In genomic region chr15:37165887-37166507, GRCm38 (mm10) we compare ENCODE assay signal across 7 mouse cellular contexts.
DNase-seq lines count a peak whose midpoint lies in the region; ATAC-seq lines count a peak whose summit lies in the region.

No protein-coding gene starts in this region.

- peak overlapping the region; percentile 21; the same call in 1 of the 2 replicates for H3K9ac ChIP-seq in heart, embryonic 14.5 days (ENCODE audit: low read length)
- no peak overlapping the region for H3K9ac ChIP-seq in stomach, embryonic 15.5 days

- peak overlapping the region; percentile 60 for H3K4me2 ChIP-seq in heart, embryonic 14.5 days (ENCODE audit: low read length)
- peak overlapping the region; percentile 36 for H3K4me2 ChIP-seq in stomach, embryonic 15.5 days

- 9% methylated on average over 12 of the region's 12 CpGs for WGBS in heart, embryonic 14.5 days
- WGBS in limb, embryonic 10.5 days: 17% methylated on average over 12 of the region's 12 CpGs
- 20% methylated on average over 12 of the region's 12 CpGs for WGBS in stomach, embryonic 15.5 days
- WGBS in midbrain, embryonic 10.5 days: 33% methylated on average over 12 of the region's 12 CpGs

- peaks cover 6% of the 10 kb centered on the region for H3K9me3 ChIP-seq in megakaryocyte, embryonic 14.5 days
- no peaks in the 10 kb centered on the region for H3K9me3 ChIP-seq in heart, embryonic 14.5 days (ENCODE audit: control insufficient read depth, low read length)
- H3K9me3 ChIP-seq in limb, embryonic 10.5 days (replicated peaks): no peaks in the 10 kb centered on the region
- H3K9me3 ChIP-seq in stomach, embryonic 15.5 days: no peaks in the 10 kb centered on the region
- H3K9me3 ChIP-seq in midbrain, embryonic 10.5 days (replicated peaks): no peaks in the 10 kb centered on the region; the same call in 1 of the 2 replicates

- peaks cover 19% of the 10 kb centered on the region for H3K27me3 ChIP-seq in megakaryocyte, embryonic 14.5 days (replicated peaks)
- no peaks in the 10 kb centered on the region for H3K27me3 ChIP-seq in heart, embryonic 14.5 days (ENCODE audit: control insufficient read depth, insufficient read depth, low read length)
- H3K27me3 ChIP-seq in limb, embryonic 10.5 days (ENCODE audit: low read depth, poor library complexity, severe bottlenecking): peaks cover 8% of the 10 kb centered on the region; the same call in 1 of the 2 replicates
- H3K27me3 ChIP-seq in stomach, embryonic 15.5 days (replicated peaks): no peaks in the 10 kb centered on the region
- peaks cover 12% of the 10 kb centered on the region; the same call in 1 of the 2 replicates for H3K27me3 ChIP-seq in midbrain, embryonic 10.5 days (ENCODE audit: low read depth, poor library complexity, severe bottlenecking)

- no peaks in the 10 kb centered on the region for H3K36me3 ChIP-seq in megakaryocyte, embryonic 14.5 days (replicated peaks; ENCODE audit: low read length)
- no peaks in the 10 kb centered on the region for H3K36me3 ChIP-seq in heart, embryonic 14.5 days (ENCODE audit: control insufficient read depth, insufficient read depth, low read length)
- H3K36me3 ChIP-seq in limb, embryonic 10.5 days: no peaks in the 10 kb centered on the region
- H3K36me3 ChIP-seq in stomach, embryonic 15.5 days: no peaks in the 10 kb centered on the region
- no peaks in the 10 kb centered on the region for H3K36me3 ChIP-seq in midbrain, embryonic 10.5 days

- DNase-seq in limb, embryonic 10.5 days (ENCODE audit: low spot score): peak; percentile 33
- DNase-seq in urinary bladder, postnatal 10 days (ENCODE audit: low spot score): no peak
- no peak for DNase-seq in midbrain, embryonic 10.5 days (ENCODE audit: low spot score)

- ATAC-seq in megakaryocyte, adult 5-6 weeks (ENCODE audit: poor library complexity, severe bottlenecking): no peak
- ATAC-seq in heart, embryonic 14.5 days (ENCODE audit: insufficient number of reproducible peaks, insufficient read depth, low FRiP score, low read depth): no peak
- ATAC-seq in stomach, embryonic 15.5 days (ENCODE audit: insufficient read depth, low FRiP score, low read depth): peak; percentile 79; the same call in 1 of the 2 replicates

- H3K4me1 ChIP-seq in megakaryocyte, embryonic 14.5 days: peaks cover 9% of the 10 kb centered on the region
- H3K4me1 ChIP-seq in heart, embryonic 14.5 days (ENCODE audit: control insufficient read depth in 2 of 2, insufficient read depth in 2 of 2, low read length in 2 of 2): peaks cover 6 to 7% of the 10 kb centered on the region in 2 experiments; a peak in 3 of 4 replicates
- peaks cover 11% of the 10 kb centered on the region for H3K4me1 ChIP-seq in limb, embryonic 10.5 days
- no peaks in the 10 kb centered on the region for H3K4me1 ChIP-seq in stomach, embryonic 15.5 days
- no peaks in the 10 kb centered on the region for H3K4me1 ChIP-seq in midbrain, embryonic 10.5 days

- no peak overlapping the region for H3K27ac ChIP-seq in heart, embryonic 14.5 days (replicated peaks in 1 of 2; ENCODE audit: control insufficient read depth in 1 of 2, insufficient read depth in 1 of 2, low read depth in 2 of 2, low read length in 2 of 2)
- no peak overlapping the region for H3K27ac ChIP-seq in limb, embryonic 10.5 days
- no peak overlapping the region for H3K27ac ChIP-seq in stomach, embryonic 15.5 days
- no peak overlapping the region for H3K27ac ChIP-seq in midbrain, embryonic 10.5 days (replicated peaks)

- peak overlapping the region; percentile 80 for H3K4me3 ChIP-seq in megakaryocyte, embryonic 14.5 days (replicated peaks)
- peak overlapping the region; percentile 11 to 20; a peak in 2 of 4 replicates for H3K4me3 ChIP-seq in heart, embryonic 14.5 days (ENCODE audit: control insufficient read depth in 1 of 2, insufficient read depth in 1 of 2, low read depth in 1 of 2, low read length in 2 of 2)
- H3K4me3 ChIP-seq in limb, embryonic 10.5 days: no peak overlapping the region
- H3K4me3 ChIP-seq in stomach, embryonic 15.5 days (replicated peaks): no peak overlapping the region
- no peak overlapping the region for H3K4me3 ChIP-seq in midbrain, embryonic 10.5 days

Comparison
In these comparisons a context has a peak if more than half of its experiments do, and no peak if none do; other contexts are left out.
1. H3K4me3 ChIP-seq: peak in megakaryocyte, embryonic 14.5 days (single experiment) and heart, embryonic 14.5 days (2 of 2); none in limb, embryonic 10.5 days (single experiment), stomach, embryonic 15.5 days (single experiment) and midbrain, embryonic 10.5 days (single experiment).